Mouse (Mus musculus) kidney, postnatal 25 days (tissue): Measurements from ENCODE around the gene Ccnq.
A peak's percentile ranks its signal among the peaks of the same experiment; 100 is the strongest.

ENCODE experiments used
- DNase-seq, 2 experiments: peaks; one replicate each; pipeline ENCODE4 v3.0.0; 2021; ENCODE audit warnings: mixed read lengths in 2 of 2

Ccnq gene

DNA sequence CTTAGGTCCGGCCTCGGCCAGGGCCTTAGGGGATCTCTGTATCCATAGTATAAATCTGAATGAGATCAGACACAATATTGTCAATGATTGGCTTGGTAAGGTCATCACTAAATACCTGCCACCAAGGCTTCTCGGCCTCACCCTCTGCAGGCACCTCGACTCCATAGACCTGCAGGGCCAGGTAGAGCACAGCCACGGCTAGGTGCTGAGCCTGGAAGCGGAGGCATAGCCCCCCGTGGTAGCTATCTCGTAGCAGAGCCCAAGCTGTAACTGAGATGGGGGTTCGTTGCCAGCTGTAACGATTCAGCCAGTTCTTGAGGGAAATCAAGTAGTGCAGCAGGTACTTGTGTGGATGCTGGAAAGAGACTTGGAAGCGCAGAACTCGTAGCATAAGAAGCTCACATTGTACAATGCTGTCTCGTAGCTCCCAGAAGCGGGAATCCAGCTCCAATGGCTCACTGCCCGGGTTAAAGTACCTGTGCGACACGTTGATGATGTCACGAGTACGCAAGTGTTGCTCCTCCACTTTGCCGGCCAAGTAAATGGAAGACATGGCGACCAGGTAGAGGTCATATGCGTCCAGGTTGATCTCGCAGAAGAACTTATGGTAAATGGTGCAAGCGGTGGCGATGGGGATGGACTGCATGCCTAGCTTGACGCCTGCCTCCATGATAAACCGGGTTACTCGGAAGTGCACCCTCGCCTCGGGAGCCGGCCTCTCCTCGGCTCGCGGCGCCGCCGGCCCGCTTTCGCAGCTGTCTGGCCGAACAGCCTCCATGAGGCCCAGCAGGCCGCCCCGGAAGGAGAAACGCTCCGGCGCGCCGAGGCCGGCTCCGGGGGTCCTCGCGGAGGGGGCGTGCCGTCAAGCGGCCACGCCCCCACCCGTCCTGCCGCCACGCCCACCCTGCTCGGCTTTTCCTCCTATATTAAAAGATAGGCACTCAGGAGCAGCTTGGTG, at the start of gene Ccnq:
TSS of gene Ccnq (minus strand) at position 845 of the 958 bp plus-strand sequence.
- DNase-seq = peak; percentile 78 to 88

DNA sequence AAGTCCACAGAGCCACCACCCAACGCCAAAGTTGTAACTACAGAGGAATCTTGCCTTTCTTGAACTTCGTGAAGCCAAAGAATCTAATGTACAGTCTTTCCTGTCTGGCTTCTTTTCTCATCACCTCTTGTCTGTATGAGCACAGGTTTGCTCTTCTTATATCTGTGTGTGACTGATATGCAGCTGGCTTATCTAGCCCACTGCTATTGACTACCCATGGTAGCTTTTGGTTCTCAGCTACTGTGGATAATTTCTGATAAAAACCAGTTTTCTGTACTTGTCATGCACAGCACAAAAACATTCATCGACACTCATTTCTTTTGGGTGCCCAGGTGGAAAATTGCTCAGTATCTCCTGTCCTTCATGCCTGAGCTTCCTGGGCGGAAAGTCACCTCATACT, 49.6 kb upstream of the Ccnq start:
- DNase-seq = no peak

DNA sequence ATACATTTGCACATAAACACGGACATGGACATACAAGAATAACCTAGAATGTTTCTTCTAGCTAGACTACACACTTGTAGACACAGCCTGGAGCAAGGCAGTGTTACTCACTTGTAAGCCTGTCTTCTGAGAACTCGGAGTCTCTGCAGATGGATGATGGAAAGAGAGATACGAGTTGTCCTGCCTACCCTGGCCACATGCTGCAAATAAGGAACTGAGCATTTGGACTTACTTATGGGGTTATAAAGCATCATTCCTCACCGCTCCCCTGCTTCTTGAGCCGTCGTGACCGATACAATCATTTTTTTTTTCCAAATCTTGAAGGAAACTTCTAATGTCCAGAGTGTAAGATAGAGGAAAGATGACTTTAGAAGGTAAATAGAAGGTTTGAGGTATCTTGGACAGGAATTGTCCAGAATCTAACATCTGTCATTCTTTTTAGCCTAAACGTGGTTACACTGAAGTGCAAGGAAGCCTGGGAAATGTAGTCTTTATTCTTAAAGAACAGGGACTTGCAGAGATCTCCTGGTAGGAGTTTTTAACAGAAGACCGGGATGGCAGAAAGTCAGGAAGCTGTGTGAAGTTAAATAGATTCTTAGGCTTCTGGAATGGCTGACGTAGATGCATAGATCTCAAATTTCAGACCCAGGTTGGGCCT, 44.7 kb upstream of the Ccnq start:
- no peak for DNase-seq

DNA sequence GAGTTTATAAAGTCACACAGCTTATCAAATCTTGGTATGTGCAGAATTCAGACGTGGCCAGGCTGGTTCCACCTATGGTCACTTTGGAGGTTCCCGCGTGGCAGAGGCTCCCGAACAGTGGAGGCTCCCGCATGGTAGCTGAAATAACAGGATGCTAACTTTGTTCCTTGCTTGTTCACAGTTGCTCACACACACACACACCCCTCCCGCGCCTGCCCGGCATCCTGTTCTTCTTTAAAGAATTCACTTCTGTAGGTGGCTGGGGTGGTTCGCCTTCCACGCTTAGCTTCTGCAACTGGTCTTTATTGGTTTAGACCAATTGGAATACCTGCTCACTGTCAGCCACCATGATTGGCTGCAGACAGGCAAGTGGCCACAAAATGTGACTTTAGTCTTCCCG, 41.6 kb upstream of the Ccnq start:
- DNase-seq = no peak

DNA sequence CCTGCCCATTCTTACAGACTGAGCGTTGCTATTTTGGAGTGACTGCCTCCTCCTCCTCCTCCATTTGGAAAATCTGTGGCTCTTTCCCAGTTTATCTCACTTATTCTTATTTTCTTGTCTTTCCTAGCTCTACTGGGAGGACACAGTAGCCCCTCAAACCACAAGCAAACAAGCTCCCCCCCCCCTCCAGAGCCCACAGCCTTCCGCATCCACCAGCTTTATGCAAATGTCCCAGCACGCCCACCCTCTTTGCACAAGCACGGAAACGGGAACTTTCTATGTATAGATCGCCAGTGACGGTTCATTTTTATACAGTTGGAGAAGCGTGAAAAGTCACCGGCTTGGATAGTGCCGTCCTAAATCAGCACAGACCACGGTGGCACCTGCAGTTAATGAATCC, 40.9 kb upstream of the Ccnq start:
- no peak for DNase-seq

DNA sequence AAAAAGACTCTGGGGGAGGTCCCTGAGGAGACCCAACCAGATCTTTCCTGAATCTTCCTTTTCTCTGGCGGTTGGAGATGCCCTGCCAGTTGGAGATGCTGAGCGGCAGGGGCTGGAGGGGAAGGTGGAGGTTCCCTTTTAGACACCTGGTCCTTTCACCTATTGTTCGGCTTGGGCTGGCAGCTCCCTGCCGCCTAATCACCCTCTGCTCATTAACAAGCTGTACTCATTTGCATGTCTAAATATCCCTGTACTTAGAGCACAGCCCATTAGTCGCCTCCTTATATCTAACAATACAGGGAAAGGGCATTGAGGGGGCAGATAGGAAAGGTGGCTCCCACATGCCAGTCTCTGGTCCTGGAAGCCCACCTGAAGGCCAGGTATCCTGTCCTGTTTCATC, 40.5 kb upstream of the Ccnq start:
- no peak for DNase-seq

DNA sequence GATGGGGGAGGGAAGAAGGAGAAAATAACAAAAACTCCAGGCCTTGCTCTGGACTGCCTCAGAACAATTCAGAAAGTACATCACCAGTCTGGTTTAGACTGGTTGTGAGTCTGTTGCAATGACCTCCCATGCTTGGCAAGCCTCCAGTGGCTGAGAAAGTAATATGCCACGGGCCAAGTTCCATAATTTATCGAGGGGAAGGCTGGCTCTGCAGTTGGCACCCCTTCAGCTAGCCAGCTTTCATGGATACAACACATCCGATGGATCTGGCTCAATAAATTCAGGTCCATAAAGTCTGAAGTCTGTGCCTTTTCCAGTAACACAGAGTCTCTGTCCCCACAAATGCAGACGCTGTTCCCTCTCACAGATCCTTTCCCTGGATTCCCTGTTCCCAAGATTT, 40.1 kb upstream of the Ccnq start:
- DNase-seq = peak; percentile 91 to 92

DNA sequence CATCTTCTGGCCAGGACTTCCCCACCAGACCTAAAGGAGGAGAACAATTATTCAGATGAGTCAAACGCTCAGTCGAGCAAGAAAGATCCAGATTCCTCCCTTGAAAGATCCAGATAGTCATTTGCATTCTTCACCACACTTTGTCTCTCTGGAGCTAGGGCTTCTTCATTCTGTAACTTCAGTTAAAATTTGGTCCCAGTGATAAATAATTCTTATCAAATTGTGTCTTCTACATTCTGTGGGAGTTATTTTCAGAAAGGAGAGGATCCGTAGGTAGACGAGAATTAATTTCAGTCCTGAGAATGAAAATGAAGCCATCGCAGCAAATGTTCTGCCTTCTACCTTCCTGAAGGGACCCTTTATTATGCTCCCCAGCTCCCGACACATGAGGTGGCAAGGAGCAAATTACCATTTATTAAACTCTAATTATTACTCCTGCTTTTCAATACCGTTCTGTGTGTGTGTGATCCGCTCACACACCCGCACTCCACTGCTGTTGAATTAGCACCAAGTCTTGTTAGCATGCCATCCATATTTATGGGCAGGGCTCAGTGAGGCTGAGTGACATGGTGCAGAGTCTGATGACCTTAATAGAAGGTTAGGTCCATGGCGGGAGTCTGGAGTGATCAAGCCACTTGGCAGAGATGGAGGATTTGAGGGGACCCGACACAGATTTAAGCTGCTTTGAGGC, 38.0 kb upstream of the Ccnq start:
- no peak for DNase-seq

DNA sequence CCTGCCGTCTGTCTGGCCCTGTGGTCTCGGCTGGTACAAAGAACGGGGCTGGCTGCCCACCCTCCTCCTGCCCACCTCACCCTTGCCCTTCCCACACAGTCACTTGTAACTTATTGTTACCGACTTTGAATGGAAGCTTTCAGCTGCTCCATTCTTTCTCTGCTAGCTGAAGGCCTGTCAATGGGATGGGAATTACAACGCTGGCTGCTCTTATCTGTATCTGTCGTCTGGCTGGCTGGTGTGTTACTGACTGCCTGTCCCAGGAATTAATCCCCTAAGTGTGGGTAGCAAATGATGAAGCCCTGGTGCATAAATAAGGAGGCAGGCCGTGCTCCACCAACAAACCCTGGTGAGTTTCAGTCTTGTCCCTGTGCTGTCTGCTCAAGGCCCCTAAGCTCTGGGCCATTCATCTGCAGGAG, 34.5 kb upstream of the Ccnq start:
- DNase-seq = no peak

DNA sequence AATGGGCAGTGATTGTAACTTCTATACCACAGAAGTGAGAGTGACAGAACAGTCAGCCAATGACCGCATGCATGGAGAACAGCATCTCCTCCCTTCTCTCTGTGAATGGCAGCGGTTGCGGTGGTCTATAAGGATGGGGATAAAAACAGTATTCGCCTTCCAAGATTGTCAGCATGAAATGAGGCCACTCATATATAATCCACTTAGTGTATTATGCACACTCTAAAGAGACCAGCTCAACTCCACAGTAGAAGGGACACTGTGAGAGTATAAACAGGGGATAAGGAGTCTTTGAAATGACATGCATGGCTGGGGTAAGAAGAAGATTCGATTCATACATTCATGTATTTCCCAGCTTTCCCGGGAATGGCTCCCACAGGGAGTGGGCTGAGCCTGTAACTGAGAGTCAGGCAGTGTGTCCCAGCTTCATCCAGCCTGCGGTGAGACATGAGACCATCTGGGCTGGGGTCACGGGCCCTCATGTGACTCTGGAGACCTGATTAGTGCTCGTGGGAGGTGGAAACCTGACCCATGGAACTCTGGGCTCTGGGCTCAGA, 31.3 kb upstream of the Ccnq start:
- DNase-seq = no peak

DNA sequence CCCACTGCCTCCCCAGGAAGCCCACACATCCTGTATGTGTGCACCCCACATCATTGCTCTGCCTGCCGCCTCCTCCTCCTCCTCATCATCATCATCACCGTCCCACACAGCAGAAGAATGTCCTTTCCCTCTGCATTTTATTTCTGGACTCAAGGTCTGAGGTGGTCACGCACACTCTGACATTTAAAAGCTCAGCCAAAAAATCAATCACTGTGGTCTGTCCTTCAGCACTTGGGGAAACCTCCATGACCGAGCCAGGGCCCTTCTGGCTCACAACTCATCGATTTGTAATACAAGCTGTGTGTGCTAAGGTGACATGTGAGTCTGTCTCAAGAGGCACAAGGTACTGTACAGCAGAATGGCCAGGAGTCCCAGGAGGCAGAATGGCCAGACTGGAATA, 30.8 kb upstream of the Ccnq start:
- no peak for DNase-seq

DNA sequence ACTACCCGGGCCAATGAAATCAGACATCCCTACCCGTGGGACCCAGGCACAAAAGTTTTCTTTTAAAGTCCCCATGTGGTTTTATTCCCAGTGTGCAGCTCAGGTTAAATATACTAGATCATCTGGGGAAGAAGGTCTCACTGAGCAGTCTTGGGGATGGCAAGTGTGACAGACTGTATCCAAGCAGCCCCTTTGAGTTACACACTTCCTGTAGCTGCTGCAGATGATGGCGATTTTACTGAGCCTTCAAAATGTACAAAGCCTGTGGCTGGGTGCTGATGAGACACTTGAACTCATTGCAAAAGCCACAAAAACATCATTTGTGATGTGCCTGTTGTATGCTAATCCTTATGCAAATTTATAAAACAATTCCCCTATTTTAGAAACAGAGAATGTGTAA, 29.0 kb upstream of the Ccnq start:
- no peak for DNase-seq

DNA sequence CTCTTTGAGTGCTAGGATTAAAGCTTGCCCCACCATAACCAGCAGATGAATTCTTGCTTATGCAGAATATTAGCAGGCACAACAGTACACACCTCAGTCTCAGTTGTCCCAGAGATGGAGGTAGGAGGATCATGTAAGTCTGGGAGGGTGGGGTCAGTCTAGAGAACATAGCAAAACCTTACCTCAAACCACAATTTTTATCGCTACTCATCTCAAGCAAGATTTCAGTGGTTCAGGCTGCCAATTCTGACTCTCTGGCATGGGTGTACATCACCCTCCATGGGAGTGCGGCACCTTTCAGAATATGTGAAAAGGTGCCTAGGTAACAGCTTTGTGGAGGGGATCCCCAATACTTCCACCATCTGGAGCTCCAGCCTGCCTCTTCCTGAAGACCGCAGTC, 28.5 kb upstream of the Ccnq start:
- DNase-seq = no peak

DNA sequence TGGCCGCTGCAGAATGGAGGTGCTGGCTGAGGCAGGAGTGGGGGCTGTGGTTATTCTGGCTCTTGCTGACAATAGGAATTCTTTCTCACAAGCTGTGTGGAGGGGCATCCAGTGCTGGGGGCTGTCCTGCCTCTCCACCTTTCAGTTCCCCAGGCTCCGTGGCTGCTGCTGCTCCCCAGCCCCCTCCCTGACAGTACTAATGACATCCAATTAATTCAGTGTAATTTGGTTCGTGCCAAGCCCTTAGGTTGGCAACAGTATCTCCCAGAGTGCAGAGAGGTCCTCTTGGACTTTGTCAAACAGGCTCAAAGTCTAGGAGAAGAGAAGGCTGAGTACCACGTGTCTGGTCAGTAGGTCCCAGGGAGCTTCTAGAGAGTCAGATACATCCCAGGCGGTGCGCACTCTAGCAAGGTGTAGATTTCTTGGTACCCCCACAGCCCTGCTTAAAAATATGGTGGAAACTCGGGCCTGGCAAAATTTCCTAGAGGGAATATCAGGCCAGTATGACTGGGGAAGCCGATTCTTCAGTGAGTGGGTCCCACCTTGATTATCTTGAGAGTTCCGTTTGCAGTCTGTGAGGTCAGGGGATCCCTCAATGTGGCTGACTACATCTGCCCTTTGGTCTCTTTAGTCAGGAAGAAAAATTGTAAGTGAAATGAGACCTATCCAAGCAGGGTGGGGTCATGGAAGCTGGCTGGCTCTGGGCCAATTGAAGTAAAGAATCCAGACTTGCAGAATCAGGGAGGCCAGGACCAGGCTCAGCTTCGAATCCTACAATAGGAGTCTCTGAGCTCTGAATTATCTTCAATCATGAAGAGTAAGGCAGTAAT, 26.5 kb upstream of the Ccnq start:
- DNase-seq = peak; percentile 60 to 78

DNA sequence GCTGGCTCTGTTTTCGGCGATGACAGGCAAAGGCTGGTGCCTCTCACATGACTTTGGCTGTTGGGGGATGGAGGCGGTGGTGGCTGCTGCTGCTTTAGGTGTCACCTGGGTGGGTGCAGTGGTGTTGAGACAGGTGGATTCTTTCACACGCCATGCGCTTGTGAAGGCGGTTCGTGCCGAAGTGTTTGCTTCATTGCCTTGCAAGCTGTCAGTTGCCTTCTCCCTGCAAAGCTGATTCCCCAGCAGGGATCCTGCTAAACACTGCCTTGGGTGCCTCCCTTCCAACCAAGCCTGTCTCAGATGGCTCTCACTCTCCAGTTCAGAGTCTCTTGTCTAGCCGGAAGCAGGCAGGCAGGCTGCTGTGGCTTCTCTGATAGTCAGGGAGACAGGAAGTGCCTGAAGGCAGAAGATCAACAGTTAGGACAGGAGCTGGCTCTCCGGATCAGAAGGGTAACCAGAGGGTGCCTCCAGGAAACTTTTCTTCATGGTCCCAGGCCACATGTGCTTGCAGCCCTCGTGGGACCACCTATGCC, 20.3 kb upstream of the Ccnq start:
- DNase-seq = no peak

DNA sequence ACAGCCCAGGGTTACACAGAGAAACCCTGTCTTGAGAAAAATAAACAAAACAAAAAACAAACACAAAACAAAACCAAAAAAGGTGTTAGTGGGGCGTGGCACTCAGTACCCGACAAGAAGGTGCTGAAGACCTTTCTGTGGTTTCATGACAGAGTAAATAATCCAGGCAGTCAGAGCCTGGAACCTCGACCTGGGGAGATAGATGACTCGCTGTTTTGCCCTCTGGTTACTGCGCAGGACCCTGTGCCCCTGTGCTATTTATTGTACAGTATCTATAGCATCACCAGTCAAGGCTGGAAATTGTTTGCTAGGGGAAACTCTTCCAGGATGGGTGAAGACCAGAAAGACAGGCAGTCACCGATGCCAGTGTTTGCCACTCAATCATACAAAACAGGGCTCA, 18.9 kb upstream of the Ccnq start:
- no peak for DNase-seq

DNA sequence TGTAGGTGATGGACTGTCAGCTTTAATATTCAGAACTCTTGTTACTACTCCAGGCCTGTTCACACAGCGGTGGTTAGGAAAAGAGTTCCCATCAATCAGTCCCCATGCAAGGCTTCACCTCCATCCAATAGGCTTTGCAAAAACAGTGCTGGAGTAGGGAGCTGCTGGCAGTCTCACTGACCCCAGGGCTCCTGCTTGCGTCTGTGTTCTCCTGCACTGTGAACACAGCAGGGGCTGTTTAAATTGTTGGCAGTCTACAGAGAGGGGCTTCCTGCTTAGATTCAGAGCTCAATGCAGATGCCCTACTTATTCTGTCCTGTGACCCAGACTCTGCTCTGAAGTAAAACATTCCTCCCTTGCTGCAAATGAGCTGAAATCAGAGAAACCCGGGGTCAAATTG, 17.2 kb upstream of the Ccnq start:
- DNase-seq = no peak

DNA sequence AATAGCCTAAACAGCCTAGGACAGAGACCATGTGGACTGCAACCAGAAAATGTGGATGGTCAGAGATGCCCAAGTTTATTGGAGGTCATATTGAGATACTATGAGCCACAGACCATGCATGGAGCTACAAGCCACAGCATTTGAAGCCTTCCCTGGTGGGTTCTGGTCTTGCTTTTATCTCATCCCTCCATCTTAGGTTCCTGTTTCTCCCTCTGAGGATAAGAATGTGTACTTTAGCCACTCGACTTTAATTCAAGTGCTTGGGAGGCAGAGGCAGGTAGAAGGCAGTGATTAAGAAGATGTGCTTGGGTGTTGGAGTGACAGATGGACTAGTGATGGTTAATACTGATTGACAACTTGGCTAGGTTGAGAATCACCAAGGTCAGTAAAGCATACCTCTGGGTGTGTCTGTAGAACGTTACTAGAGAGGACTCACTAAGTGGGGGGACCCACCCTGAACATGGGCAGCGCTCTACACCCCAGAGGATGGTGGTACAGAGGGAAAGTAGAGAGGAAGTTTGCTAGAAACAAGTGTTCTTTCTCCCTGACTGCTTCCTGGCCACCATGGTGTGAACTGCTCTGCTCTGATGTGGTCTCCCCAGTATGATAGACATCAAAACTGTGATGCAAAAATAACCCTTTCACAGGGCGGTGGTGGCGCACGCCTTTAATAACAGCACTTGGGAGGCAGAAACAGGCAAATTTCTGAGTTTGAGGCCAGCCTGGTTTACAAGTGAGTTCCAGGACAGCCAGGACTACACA, 14.7 kb upstream of the Ccnq start:
- DNase-seq = no peak

DNA sequence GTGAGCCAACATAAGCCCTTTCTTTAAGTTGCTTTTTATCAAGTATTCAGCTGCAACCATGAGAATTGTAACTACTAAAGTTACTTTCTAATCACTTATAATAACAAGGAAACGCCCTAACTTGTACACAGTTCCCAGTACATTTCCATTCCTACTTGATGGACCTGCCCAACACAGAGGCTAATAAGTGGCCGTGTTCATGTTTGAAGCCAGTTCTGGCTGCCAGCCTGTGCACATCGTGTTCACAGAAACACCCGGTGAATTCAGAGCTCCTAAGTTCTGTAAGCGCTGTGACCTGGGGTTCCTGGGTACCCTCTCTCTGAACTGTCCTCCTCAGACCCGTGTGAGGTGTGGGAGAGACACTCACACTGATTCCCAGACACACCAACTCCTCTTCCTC, 13.3 kb upstream of the Ccnq start:
- peak; percentile 24 to 54 for DNase-seq

DNA sequence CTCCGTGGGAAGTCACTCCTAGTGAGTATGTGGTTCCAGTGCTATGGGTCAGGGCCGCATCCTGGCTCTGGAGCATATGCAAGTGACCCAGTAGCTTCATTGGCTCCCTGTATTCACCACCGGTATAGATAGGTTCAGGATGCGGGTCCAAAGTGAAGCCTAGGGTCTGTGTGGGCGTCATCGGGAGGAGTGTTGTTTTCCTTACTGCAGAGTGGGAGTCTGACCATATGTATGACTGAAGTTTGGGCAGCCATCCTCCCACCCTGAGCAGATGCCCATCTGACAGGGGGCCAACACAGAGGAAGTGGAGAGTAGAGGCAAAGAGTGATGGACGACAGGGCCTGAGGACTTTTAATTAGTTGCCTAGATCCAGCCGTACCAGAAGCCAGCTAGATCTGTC, 12.8 kb upstream of the Ccnq start:
- DNase-seq = no peak

DNA sequence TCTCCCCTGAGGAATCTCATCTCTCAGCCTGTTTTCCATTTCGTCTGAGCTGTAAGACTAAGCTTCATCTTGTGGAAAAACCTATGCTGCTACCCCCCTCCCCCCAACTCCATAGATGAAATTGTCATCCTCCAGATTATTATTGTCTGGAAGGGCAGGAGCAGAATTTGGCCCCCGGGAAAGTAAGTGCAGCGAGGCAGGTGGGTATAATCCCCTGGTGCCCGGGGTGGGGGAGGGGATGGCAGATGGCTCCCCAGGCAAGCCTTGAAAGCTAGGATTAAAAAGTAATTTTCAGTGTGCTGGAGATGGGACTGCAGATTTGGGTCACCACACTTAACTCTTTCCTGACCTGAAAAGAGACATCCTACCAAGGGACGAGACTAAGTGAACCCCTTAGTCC, 10.7 kb upstream of the Ccnq start:
- DNase-seq = no peak
